Mouse (Mus musculus) limb, embryonic 10.5 days (tissue): ENCODE results near the gene Dnlz. TPM values are rescaled to one million over a fixed set of nuclear protein-coding genes. Genes with fewer than 3 reads are reported as not detected.

Source experiments
- DNase-seq: peaks from one replicate; pipeline ENCODE4 v3.0.0-alpha.2; 2017; ENCODE audit warnings: low spot score
- H3K27ac ChIP-seq: fragments of 300-500 bp; sonication (generic); 2 replicates; pipeline ENCODE4 v1.5.1; 2016; ENCODE audit warnings: mild to moderate bottlenecking
- H3K27me3 ChIP-seq: fragments of 300-500 bp; sonication (generic); 2 replicates; pipeline ENCODE4 v1.6.1; 2016; ENCODE audit warnings: low read depth, mild to moderate bottlenecking; ENCODE audit not compliant: poor library complexity, severe bottlenecking
- H3K36me3 ChIP-seq: fragments of 300-500 bp; sonication (generic); 2 replicates; pipeline ENCODE4 v1.6.1; 2016; ENCODE audit warnings: mild to moderate bottlenecking, moderate library complexity
- H3K4me1 ChIP-seq: fragments of 300-500 bp; sonication (generic); 2 replicates; pipeline ENCODE4 v1.6.1; 2016
- H3K4me3 ChIP-seq: fragments of 300-500 bp; sonication (generic); 2 replicates; pipeline ENCODE4 v1.5.1; 2016; ENCODE audit warnings: mild to moderate bottlenecking, moderate library complexity
- H3K9me3 ChIP-seq: fragments of 300-500 bp; sonication (generic); replicated peaks from 2 replicates; pipeline ENCODE4 v1.6.1; 2016; ENCODE audit warnings: mild to moderate bottlenecking
- WGBS: fragments of 180-500 bp; shearing (Covaris S2); methylation state at CpG from one replicate; pipeline ENCODE4 v1.1.7; 2016; 5-methylcytosine and 5-hydroxymethylcytosine counted together
- polyA plus RNA-seq: library from polyadenylated mRNA; unstranded; fragments of >200 nt; fragmentation: Nextera tagmentation; extraction: Ambion mirVana; gene quantifications from 2 replicates; pipeline ENCODE4 v1.2.1, GENCODE M21; 2016

Gene Dnlz
- polyA plus RNA-seq, 1 experiment from 2014 or later = 36.8 TPM

DNA sequence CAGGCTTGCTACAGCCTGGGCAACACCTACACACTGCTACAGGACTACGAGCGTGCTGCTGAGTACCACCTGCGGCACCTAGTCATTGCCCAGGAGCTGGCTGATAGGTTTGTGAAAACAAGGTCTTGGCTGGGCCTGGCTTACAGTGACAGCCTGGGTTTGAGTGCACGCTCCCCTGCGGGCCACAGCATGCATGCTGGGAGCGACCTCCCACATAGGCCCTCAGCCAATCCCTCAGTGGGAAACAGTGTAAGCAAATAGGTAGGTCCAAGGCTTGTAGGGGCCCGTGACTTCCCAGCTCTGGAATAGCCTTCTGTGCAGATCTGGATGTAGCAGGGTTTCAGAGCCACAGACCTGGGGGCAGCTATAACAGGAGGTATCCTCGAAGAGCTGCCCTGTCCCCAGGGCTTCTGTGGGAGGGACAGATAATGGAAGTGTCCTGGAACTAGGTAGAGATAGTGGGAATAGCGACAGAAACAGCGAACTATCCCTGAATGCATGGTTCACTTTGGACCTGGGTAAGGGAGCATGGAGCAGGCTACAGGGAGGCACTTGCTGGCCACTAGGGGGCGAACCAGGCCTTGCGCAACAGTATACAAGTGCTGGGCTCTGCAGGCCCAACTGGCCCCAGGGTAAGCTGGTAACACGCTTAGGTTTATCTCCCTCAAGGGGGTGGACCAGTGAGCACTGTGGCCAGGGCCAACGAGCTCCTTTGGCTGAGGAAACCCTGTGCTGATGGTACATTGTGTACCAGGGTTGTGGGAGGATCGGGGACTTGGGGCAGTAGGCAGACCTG is 26.3 kb downstream of the Dnlz start:
- no peaks in the 10 kb centered on the region for H3K27me3 ChIP-seq
- H3K4me3 ChIP-seq = no peak overlapping the region
- WGBS = 69% methylated on average over 15 of the region's 15 CpGs
- DNase-seq = peak; percentile 81
- H3K27ac ChIP-seq = 0 out of 2 replicates have a peak overlapping the region, but pooled peaks have one; percentile 30
- H3K36me3 ChIP-seq = peaks cover 96% of the 10 kb centered on the region
- H3K9me3 ChIP-seq = no peaks in the 10 kb centered on the region
- H3K4me1 ChIP-seq = no peaks in the 10 kb centered on the region

DNA sequence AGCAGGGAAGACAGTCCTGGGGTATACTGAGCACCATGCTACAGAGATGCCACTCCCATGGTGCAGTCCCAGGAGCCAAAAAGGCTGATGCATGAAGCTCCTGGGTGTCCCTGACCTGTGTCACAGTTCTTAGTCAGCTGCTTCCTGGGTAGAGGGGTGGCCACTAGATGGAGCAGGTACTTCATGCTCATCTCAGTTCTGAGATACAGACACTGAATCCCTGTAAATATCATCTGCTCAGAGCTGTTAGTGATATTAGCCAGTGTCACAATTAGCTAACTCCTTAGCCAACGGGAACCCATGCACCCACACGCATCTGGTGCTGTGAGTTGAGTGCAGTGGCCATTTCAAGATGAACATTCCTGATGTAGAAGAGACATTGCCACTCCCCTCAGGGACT is 27.0 kb downstream of the Dnlz start:
- no peak for DNase-seq
- 60% methylated on average over 2 of the region's 2 CpGs for WGBS
- H3K9me3 ChIP-seq = no peaks in the 10 kb centered on the region
- no peak overlapping the region for H3K27ac ChIP-seq
- no peak overlapping the region for H3K4me3 ChIP-seq
- no peaks in the 10 kb centered on the region for H3K27me3 ChIP-seq
- H3K4me1 ChIP-seq = no peaks in the 10 kb centered on the region
- H3K36me3 ChIP-seq = peaks cover 96% of the 10 kb centered on the region

GRCm38 (mm10) chr2:26323589-26324325 is 28.2 kb downstream of the Dnlz start:
- WGBS = 89% methylated on average over 13 of the region's 13 CpGs
- no peaks in the 10 kb centered on the region for H3K27me3 ChIP-seq
- no peak overlapping the region for H3K27ac ChIP-seq
- no peak for DNase-seq
- no peak overlapping the region for H3K4me3 ChIP-seq
- H3K4me1 ChIP-seq = peaks cover 4% of the 10 kb centered on the region; the same call in 1 of the 2 replicates
- H3K36me3 ChIP-seq = peaks cover 97% of the 10 kb centered on the region
- H3K9me3 ChIP-seq = no peaks in the 10 kb centered on the region

DNA sequence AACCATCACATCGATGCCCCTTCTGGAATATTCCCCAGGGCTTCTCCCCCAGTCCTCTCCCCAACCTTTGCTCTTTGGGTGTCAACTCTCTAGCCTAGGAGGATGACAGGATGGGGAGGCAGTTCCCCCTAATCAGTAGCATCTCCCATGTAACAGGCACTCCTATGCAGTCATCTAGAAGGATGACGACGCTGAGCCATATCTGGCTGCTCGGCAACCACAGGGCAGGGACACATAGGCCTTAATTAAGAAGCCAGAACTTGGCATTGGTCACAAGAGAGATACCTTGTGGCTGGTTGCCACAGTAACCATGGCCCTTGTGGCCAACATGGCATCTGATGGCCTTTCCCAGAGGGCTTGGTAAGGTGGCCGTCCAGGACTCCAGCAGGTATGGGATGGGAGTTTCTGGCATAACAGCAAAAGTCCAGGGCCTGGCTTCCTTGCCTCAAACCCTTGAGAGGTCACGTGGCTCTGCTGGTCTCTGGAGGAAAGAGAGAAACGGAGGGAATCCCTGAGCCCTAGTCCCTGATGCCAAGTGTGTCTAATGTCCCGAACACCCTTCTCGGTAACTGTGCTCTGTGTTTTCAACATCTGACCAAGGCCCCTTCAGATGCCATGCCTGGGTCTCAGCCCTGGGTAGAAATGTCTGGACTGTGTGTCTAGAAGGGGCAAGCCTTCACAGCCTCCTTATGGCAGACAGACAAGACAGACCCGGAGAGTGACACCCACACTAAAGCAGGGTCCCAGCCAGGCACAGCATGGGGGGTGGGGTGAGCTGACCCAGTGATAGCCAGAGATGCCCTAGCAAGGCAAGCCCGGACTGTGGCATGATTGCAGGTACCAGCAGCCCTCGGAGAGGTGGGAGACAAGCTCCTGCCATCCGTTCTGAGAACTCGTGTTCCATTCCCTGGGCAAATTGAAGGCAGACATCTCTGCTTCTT is 31.4 kb downstream of the Dnlz start:
- Histone ChIP-seq H3K9me3 (no peaks in the 10 kb centered on the region), H3K27me3 (no peaks in the 10 kb centered on the region), H3K4me1 (peaks cover 33% of the 10 kb centered on the region), H3K36me3 (peaks cover 85% of the 10 kb centered on the region), H3K27ac (no peak overlapping the region), H3K4me3 (no peak overlapping the region)
- 91% methylated on average over 14 of the region's 14 CpGs for WGBS
- no peak for DNase-seq

- Histone ChIP-seq H3K4me1 (peaks cover 40% of the 10 kb centered on the region), H3K36me3 (peaks cover 77% of the 10 kb centered on the region), H3K27me3 (no peaks in the 10 kb centered on the region), H3K27ac (no peak overlapping the region), H3K4me3 (no peak overlapping the region), H3K9me3 (no peaks in the 10 kb centered on the region)
- WGBS = 89% methylated on average over 13 of the region's 13 CpGs
- DNase-seq = no peak
These were observed 32.2 kb downstream of the Dnlz start for GRCm38 (mm10) chr2:26319519-26320244.

DNA sequence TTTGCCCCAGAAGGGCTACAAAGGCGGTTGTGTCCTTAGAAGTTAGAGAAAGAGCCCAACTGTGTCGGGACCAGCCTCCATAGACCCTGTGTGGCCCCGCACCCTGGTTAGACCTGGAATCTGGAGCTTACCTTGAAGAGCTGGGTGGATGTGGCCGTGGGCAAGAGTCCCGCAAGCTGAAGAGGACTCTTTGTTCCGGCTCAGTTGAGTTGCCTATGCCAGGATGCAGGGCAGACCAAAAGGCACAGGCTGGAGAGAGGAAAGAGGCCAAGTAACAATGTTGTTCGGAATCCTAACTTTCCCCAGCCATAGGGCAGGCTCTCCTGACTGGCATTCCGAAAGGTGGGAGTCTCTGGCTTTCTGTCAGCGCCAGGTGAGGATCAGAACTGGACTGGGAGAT is 32.8 kb downstream of the Dnlz start:
- no peak for DNase-seq
- Histone ChIP-seq H3K27ac (no peak overlapping the region), H3K4me3 (no peak overlapping the region), H3K9me3 (no peaks in the 10 kb centered on the region), H3K4me1 (peaks cover 46% of the 10 kb centered on the region), H3K36me3 (peaks cover 71% of the 10 kb centered on the region), H3K27me3 (no peaks in the 10 kb centered on the region)
- 93% methylated on average over 9 of the region's 9 CpGs for WGBS

GRCm38 (mm10) chr2:26317991-26318672 is 33.8 kb downstream of the Dnlz start:
- 75% methylated on average over 3 of the region's 3 CpGs for WGBS
- Histone ChIP-seq H3K9me3 (no peaks in the 10 kb centered on the region), H3K27me3 (no peaks in the 10 kb centered on the region), H3K36me3 (peaks cover 61% of the 10 kb centered on the region), H3K27ac (peak overlapping the region; percentile 22; the same call in 1 of the 2 replicates), H3K4me1 (peaks cover 50% of the 10 kb centered on the region), H3K4me3 (peak overlapping the region; percentile 86; the same call in 1 of the 2 replicates)
- DNase-seq = no peak

- Histone ChIP-seq H3K27me3 (no peaks in the 10 kb centered on the region), H3K4me3 (peak overlapping the region; percentile 86), H3K4me1 (peaks cover 52% of the 10 kb centered on the region), H3K27ac (no peak overlapping the region), H3K36me3 (peaks cover 54% of the 10 kb centered on the region), H3K9me3 (no peaks in the 10 kb centered on the region)
- DNase-seq = no peak
- 82% methylated on average over 3 of the region's 3 CpGs for WGBS
These were observed 34.5 kb downstream of the Dnlz start for GRCm38 (mm10) chr2:26317371-26317770.

- 82% methylated on average over 9 of the region's 9 CpGs for WGBS
- Histone ChIP-seq H3K9me3 (no peaks in the 10 kb centered on the region), H3K36me3 (peaks cover 47% of the 10 kb centered on the region), H3K4me1 (peaks cover 55% of the 10 kb centered on the region), H3K27me3 (no peaks in the 10 kb centered on the region), H3K4me3 (peak overlapping the region; percentile 86), H3K27ac (peak overlapping the region; percentile 95)
- no peak for DNase-seq
These were observed 35.2 kb downstream of the Dnlz start for GRCm38 (mm10) chr2:26316576-26317246.

- no peaks in the 10 kb centered on the region for H3K9me3 ChIP-seq
- WGBS = under 1% methylated on average over 11 of the region's 11 CpGs
- no peaks in the 10 kb centered on the region for H3K27me3 ChIP-seq
- H3K4me1 ChIP-seq = peaks cover 57% of the 10 kb centered on the region
- DNase-seq = no peak
- peak overlapping the region; percentile 86 for H3K4me3 ChIP-seq
- H3K36me3 ChIP-seq = peaks cover 39% of the 10 kb centered on the region
- H3K27ac ChIP-seq = peak overlapping the region; percentile 95
These were observed 36.0 kb downstream of the Dnlz start for GRCm38 (mm10) chr2:26315925-26316311.
